Mouse (Mus musculus) splenic B cell, adult 2 months (primary cell): ENCODE data around the gene Hfe2.
A peak's percentile ranks its signal among the peaks of the same experiment; 100 is the strongest.

Experiments used
- DNase-seq: peaks from one replicate; pipeline ENCODE4 v3.0.0-alpha.2; 2011; ENCODE audit warnings: low read depth, low spot score
- H3K27me3 ChIP-seq: 2 replicates; pipeline ENCODE4 v1.6.1; 2012; ENCODE audit warnings: mild to moderate bottlenecking, low read length, moderate library complexity, mixed read lengths; ENCODE audit not compliant: control insufficient read depth, poor library complexity, insufficient read depth, severe bottlenecking
- H3K36me3 ChIP-seq: 2 replicates; pipeline ENCODE4 v1.6.1; 2012; ENCODE audit warnings: mild to moderate bottlenecking, low read length, moderate library complexity, mixed read lengths; ENCODE audit not compliant: control insufficient read depth, poor library complexity, insufficient read depth, severe bottlenecking

Hfe2 gene

DNA sequence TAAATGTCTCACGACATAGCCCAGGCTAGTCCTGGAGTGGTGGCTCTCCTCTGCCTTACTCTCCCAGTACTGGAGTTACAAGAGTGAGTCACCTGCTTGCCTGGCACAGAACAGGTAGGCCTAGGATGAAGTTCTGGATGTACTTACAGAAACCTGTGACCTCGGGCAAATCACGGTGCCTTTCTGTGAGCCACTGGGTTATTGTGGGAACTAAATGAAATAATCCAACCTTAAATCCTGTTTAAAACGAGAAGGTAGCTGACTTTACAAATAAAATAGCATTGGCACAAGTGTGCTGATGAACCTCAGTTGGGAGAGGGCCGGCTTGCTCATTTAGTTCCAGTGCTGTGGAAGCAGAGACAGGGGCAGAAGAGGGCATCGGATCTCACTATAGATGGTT, 29.3 kb downstream of the Hfe2 start:
- Histone ChIP-seq H3K27me3 (no peaks in the 10 kb centered on the region), H3K36me3 (peaks cover 4% of the 10 kb centered on the region; the same call in 1 of the 2 replicates)
- no peak for DNase-seq

DNA sequence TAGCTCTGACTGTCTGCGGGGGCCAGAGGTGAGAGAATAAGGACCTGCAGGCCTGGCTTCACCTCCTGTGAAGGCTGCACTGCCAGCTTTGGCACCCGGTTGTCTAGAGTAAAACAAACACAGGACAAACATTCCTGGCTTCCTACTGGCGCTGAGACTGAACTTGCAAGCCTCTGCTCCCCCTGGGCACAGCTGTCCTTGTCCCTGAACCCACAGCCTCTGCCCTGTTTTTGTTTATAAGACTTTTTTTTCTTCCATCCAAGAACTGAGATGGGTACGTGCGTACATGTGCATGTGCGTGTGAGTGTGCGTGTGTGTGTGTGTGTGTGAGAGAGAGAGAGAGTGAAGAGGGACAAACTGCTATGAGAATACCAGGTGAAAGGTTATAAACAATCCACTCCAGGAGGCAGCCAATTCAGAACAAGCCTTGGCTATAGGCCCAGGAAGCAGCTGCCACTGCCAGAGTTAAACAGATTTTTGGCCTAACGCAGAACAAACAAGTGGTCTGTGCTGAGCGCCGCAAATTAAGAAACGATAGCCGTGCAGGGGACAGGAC, 30.1 kb downstream of the Hfe2 start:
- Histone ChIP-seq H3K27me3 (no peaks in the 10 kb centered on the region), H3K36me3 (peaks cover 8% of the 10 kb centered on the region)
- no peak for DNase-seq

DNA sequence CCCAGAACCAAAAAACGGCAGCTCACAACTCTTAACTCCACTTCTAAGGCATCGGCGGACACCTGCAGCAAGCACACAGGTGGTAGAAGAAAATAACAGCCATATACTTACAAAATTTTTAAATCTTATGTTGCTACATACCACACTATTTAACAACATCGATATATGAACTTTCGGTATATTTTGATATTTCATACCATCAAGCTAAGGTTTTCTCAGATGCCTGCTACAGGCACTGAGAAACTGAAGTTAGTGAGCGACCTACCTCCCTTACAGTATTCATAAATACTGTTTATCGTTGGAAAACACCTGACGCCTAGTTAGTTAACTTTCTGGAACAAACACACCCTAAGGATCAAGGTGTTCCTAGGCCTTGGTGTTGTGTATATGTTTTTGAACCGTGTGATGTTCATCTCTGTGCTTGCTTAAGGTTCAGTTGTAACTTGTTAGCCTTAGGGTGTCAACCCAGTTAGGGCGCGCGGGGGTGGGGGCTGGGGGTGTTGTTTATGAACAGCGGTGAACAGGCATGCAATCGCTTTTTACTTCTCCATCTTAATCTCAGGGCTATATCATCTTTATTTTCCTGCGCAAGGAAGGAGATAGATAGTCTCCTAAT, 31.1 kb downstream of the Hfe2 start:
- DNase-seq, result no peak
- Histone ChIP-seq H3K27me3 (no peaks in the 10 kb centered on the region), H3K36me3 (peaks cover 17% of the 10 kb centered on the region)

DNA sequence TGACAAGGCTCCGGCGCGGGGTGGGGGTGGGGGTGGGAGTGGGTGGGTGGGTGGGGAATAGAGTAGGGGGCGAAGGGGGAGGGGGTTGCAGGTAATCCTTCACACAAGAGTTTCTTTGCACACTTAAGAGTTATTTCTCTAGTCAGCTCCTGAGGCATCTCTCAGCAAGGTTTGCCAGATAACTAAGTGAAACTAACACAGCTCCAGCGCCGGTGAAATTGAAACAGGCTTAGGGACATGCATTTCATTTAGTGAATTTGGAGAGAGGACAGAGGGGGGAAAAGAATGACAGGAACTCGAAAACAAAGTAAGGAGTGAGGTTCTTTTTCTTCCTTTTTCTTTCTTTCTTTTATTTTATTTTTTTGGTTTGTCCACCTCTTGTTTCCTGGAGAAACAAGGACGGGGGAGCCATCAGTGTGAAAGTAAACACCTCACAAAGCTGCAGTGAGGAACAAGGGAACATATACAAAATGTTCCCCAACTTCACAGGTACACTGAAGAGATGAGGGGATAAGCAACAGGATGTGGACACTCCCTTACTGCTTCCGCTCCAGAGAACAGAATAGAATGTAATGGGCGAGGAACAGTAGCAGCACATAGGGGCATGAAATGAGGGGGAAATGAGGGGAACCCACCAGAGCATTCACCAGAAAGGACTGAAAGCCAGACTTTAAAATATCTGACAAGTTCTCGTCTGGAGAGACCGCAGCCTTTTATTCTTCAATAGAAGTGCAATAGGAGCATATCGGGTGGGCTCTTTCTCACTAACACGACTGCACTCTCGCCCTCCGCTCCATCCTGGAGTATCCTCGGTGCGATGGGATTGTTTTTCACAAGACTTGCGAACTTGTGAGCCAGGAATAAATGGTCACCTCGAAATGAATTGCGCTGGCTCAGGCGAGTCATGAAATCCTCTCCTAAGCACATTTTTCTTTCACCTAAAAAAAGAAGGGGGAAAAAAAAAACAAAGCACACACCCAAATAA, 32.0 kb downstream of the Hfe2 start:
- DNase-seq, result peak; percentile 48
- Histone ChIP-seq H3K36me3 (peaks cover 22% of the 10 kb centered on the region), H3K27me3 (no peaks in the 10 kb centered on the region)

DNA sequence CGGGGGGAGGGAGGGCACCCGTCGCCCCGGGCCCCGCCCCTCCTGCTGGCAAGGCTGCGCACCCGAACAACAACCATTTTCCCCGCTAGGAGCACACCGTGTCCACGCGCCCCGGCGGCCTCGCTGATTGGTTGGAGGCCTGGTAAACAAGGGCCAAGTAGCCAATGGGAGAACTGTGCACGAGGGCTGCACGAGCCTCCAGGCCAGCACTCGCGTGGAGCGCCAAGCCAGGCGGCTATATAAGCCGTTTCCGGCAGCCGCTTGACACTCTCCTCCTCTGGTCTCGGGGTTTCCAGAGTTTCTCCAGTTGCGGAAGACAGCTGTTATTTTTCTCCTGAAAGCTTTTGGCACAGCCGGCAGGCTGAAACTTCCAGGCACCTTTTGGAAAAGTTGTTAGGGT, 32.7 kb downstream of the Hfe2 start, which contains the start of gene Txnip:
Gene Txnip (plus strand): TSS at position 264 of the 400 bp plus-strand sequence.
- peak; percentile 99 for DNase-seq
- peaks cover 22% of the 10 kb centered on the region for H3K36me3 ChIP-seq
- H3K27me3 ChIP-seq, result no peaks in the 10 kb centered on the region

DNA sequence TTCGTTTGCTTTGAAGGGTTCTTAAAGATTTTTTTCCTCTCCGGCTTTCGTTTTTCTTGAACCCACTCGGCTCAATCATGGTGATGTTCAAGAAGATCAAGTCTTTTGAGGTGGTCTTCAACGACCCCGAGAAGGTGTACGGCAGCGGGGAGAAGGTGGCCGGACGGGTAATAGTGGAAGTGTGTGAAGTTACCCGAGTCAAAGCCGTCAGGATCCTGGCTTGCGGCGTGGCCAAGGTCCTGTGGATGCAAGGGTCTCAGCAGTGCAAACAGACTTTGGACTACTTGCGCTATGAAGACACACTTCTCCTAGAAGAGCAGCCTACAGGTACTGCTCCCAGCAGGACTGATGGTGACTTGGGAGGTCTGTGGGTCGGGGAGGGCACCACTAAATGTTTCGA, 33.2 kb downstream of the Hfe2 start:
- DNase-seq, result no peak
- no peaks in the 10 kb centered on the region for H3K27me3 ChIP-seq
- peaks cover 22% of the 10 kb centered on the region for H3K36me3 ChIP-seq

DNA sequence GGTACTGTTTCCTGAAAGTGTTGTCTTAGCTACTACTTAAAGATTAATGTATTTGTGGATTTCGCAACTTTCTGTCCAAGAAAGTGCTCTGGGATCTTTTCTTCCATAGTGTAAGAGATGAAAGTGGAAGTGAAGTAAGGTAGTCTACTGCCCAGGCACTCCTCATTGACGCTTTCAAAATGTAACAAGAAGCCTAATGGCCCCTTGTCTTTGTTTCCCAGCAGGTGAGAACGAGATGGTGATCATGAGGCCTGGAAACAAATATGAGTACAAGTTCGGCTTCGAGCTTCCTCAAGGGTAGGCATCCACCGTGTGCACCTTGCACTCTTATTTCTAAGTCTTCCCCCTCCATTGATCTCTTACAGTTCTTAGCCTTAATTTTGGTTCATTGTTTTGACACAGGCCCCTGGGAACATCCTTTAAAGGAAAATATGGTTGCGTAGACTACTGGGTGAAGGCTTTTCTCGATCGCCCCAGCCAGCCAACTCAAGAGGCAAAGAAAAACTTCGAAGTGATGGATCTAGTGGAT, 33.8 kb downstream of the Hfe2 start:
- peak; percentile 39 for DNase-seq
- Histone ChIP-seq H3K27me3 (no peaks in the 10 kb centered on the region), H3K36me3 (peaks cover 22% of the 10 kb centered on the region)

DNA sequence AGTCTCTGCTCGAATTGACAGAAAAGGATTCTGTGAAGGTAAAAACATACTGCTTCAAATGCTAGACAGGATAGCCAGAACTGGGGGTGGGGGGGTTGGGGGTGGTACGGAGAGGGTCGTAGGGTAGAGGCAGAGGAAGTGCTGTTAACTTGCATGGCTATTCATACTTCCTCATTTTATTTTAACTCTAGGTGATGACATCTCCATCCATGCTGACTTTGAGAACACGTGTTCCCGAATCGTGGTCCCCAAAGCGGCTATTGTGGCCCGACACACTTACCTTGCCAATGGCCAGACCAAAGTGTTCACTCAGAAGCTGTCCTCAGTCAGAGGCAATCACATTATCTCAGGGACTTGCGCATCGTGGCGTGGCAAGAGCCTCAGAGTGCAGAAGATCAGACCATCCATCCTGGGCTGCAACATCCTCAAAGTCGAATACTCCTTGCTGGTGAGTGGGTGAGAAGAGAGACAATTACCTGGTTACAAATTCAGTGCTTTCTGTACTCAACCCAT, 34.5 kb downstream of the Hfe2 start:
- DNase-seq, result peak; percentile 67
- peaks cover 22% of the 10 kb centered on the region for H3K36me3 ChIP-seq
- H3K27me3 ChIP-seq, result no peaks in the 10 kb centered on the region

DNA sequence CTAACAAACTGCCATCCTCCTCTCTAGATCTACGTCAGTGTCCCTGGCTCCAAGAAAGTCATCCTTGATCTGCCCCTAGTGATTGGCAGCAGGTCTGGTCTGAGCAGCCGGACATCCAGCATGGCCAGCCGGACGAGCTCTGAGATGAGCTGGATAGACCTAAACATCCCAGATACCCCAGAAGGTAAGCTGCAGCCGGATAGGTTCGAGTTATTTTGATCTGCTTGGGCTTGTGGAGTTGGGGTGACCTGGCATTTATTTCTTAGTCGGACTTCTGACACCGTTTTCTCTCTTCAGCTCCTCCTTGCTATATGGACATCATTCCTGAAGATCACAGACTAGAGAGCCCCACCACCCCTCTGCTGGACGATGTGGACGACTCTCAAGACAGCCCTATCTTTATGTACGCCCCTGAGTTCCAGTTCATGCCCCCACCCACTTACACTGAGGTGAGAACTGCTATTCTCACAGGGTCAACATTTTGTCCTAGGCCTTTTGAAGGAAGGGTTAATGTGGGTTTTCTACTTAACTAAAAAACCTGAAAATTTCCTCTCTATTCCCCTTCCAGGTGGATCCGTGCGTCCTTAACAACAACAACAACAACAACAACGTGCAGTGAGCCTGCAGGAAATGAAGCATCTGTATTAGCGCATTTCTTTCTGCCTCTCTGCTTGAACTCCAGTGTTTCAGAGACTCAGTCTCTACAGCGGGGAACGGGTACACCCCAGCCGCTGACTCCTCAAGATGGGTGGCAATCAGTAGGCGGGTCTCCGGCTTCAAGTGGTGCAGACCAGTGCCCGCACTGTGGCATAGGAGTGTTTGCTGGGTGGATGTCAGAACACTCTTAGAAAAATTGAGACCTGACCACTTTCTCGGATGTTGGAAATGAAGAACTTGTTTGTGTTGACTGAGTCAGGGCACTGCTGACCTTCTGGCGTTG, 35.2 kb downstream of the Hfe2 start:
- DNase-seq, result peak; percentile 34
- Histone ChIP-seq H3K27me3 (no peaks in the 10 kb centered on the region), H3K36me3 (peaks cover 22% of the 10 kb centered on the region)

DNA sequence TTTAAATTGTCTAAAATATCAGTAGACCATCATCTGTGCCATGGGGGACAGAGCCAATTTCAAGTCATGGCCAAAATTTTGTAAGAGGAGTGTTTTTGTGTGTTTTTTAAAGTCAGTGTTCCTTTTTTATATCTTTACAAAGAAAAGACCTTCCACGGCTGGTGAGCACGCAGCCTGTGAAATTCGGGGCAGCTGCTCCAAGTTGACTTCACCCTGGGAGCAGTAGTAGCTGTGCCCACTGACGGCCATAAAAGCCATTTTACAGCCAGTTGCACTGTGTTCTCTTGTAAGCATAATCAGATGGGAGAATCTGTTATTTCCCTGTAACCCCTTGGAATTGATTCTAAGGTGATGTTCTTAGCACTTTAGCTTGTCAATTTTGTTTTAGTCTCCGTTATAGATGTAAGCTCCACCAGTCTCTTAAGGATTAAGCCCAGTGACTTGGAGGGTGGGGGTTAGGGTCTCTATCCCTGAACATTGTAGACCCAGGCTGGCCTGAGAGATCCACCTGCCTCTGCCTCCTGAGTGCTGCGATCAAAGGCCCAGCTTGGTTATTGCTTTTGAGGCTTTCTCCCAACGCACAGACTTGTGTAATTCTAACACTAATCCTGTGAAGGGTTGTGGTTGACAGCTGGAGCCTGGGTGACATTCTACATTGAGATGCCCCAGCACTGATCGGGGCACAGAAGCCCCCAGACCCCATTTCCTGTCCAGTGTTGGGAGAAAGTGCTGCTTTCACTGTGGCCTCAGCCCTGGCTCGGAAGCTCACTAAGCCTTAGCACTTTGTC, 36.1 kb downstream of the Hfe2 start:
- DNase-seq, result no peak
- Histone ChIP-seq H3K27me3 (no peaks in the 10 kb centered on the region), H3K36me3 (peaks cover 22% of the 10 kb centered on the region)

DNA sequence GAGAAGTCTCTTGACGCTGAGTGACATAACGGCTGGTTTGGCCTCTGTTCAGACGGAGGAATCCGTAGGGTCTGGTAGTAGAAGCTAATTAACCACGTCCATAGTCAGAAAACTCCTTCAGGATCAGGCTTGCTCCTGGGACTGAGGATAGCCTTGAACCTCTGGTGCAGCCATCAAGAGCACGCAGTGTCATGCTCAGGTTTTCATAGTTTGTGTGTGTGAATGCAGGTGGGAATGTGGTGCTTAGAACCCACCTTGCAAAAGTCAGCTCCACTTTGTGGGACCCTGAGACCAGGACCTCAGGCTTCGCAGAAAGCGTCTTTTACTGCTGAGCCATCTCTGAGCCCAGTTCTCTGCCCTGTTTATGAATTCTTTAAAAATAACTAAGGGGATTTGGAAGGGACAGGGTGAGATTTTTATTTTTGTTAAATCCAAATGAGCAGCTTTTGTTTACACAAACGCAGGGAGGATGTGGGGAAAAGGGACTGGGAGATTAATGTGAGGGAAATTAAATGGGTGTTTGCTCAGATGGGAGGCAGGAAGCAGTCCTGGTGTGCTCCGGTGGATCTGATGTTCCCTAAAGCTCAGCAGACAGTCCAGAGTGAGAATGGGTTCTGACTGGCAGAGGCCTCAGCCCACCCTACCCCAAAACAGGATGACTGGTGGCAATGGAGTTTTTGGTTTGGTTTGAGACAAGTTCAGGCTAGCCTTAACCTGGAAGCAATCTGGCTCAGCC, 37.1 kb downstream of the Hfe2 start:
- DNase-seq, result no peak
- Histone ChIP-seq H3K27me3 (no peaks in the 10 kb centered on the region), H3K36me3 (peaks cover 22% of the 10 kb centered on the region)

DNA sequence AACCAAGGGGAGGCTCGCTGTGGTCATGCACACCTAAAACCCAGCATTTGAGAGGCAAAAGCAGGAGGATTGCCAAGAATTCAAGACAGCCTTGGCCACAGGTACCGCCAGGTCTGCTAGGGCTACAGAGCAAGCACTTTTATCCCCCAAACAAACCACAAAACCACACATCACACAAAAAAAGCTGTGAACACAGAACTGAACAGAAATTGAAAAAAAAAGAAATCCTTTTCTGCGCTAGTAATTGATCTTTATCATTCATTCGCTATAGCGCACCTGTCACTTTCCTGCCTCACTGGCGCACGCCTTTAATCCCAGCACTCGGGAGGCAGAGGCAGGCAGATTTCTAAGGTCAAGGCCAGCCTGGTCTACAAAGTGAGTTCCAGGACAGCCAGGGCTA, 38.3 kb downstream of the Hfe2 start:
- Histone ChIP-seq H3K36me3 (peaks cover 22% of the 10 kb centered on the region), H3K27me3 (no peaks in the 10 kb centered on the region)
- no peak for DNase-seq
